Mouse (Mus musculus) E14TG2a.4 (cell line): ENCODE results near the gene Gsta4.

Source experiments
- H3K27me3 ChIP-seq: 2 replicates; pipeline ENCODE4 v1.6.1; 2014; ENCODE audit warnings: low read length, control low read depth; ENCODE audit not compliant: insufficient read depth
- H3K36me3 ChIP-seq: 2 replicates; pipeline ENCODE4 v1.6.1; 2014; ENCODE audit warnings: low read length, control low read depth; ENCODE audit not compliant: insufficient read depth
- H3K4me1 ChIP-seq: replicated peaks from 2 replicates; pipeline ENCODE4 v1.6.1; 2014; ENCODE audit warnings: low read depth, low read length, control low read depth
- H3K4me3 ChIP-seq: replicated peaks from 2 replicates; pipeline ENCODE4 v1.5.1; 2014; ENCODE audit warnings: mild to moderate bottlenecking, low read length
- H3K9me3 ChIP-seq: 2 replicates; pipeline ENCODE4 v1.6.1; 2014; ENCODE audit warnings: low read length, control low read depth
- CTCF ChIP-seq: conservative IDR thresholded peaks from 2 replicates; pipeline ENCODE4 v1.5.1; 2014; ENCODE audit warnings: low read length
- NANOG ChIP-seq: IDR thresholded peaks from 2 replicates; pipeline ENCODE4 v1.6.1; 2014; ENCODE audit warnings: borderline replicate concordance, low read length, mixed read lengths
- POU5F1 ChIP-seq: IDR thresholded peaks from 2 replicates; pipeline ENCODE4 v1.6.1; 2014; ENCODE audit warnings: low read length, borderline replicate concordance

Gsta4 gene

DNA sequence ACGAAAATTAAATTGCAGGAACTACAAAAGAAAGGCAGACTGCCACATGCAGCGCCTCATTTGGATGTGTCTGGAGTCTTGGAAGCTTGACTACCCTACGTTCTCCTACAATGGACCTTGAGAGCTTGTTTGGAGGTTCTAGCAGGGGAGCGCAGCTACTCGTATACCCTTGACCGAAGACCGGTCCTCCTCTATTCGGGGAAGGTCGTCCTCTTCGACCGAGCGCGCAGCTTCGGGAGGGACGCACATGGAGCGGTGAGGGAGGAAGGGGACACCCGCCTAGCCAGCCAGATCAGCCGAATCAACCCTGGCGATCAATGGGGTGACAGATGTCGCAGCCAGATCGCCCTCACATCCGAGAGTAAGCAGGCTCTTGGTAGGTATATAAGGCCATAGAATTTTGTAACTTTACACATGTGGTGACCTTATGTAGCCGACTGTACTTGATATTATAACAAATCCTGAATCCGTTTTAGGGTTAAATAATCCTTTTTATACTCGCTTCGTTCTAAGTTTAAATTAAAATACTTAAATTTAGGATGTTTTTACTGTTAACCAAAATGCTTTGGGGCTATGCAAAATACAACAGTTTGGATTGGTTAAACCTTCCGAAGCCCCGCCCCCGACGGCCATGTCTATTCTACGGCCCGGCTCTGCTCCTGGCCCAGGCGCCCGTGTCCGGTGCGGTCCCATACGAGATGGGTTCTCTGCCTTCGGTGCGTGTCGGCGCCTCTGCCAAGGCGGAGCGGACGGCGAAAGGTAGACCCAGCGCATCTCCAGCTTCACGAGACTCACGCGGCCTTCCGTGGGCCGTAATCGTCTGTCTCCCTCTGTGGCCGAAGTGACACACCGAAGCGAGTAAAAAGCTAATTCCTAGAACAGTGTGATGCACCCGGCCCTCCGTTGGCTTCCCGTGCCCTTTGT lies 7.0 kb upstream of the Gsta4 start:
- Histone ChIP-seq H3K36me3 (peaks cover 3% of the 10 kb centered on the region; the same call in 1 of the 2 replicates), H3K4me1 (peaks cover 61% of the 10 kb centered on the region), H3K27me3 (no peaks in the 10 kb centered on the region), H3K9me3 (peaks cover 4% of the 10 kb centered on the region), H3K4me3 (peak overlapping the region; percentile 85)
- TF ChIP-seq CTCF, result no peak
- no peak for TF ChIP-seq POU5F1

DNA sequence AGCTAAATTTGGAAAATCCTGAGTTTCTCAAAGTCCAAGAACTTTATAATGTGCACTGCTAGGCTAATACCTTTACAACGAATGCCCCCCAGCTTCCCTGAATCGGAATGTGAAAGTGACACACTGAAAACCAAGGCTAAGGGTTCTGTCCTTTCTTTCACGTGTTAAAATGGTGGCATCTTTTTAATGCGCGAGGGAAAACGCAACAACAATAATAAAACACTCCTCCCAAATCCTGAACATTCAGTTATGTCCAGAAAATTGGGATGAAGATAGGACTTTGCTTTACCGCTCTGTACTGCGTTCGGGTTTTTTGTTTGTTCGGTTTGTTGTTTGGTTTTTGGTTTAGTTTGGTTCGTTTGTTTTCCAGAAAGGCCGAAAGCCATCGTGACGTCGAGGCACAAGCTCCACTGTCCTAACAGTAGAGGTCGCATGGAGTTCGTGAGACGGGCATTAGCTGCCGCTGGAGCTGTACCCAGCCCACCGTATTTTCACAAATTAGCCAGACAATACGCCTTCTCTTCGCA lies 6.3 kb upstream of the Gsta4 start:
- peak overlapping the region; percentile 85 for H3K4me3 ChIP-seq
- peaks cover 54% of the 10 kb centered on the region for H3K4me1 ChIP-seq
- TF ChIP-seq POU5F1 (no peak), CTCF (peak; percentile 28), NANOG (no peak)
- peaks cover 4% of the 10 kb centered on the region for H3K9me3 ChIP-seq
- H3K36me3 ChIP-seq, result peaks cover 3% of the 10 kb centered on the region; the same call in 1 of the 2 replicates
- no peaks in the 10 kb centered on the region for H3K27me3 ChIP-seq

DNA sequence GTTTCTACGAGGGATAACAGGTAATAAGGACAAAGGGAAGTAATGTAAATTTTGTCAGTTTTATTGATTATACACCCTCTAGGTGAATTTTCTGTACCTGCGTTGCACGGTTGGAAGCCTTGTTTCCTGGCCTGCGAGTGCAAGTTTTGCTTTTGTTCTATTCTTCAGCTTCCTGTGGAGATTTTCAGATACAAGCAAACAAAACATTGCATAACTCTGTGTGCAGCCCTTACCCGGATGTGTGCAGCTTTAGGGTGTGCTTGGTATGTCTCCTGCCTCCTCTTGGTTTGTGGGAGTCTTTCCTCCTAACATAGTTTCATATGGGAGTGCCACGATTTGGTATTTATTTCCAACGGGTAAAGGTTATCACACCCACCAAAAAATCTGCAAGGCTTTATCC lies 5.7 kb upstream of the Gsta4 start:
- H3K4me1 ChIP-seq, result peaks cover 49% of the 10 kb centered on the region
- no peak for TF ChIP-seq CTCF
- TF ChIP-seq NANOG, result no peak
- no peak for TF ChIP-seq POU5F1
- H3K4me3 ChIP-seq, result peak overlapping the region; percentile 85
- H3K27me3 ChIP-seq, result no peaks in the 10 kb centered on the region
- H3K36me3 ChIP-seq, result peaks cover 3% of the 10 kb centered on the region; the same call in 1 of the 2 replicates
- H3K9me3 ChIP-seq, result peaks cover 4% of the 10 kb centered on the region

DNA sequence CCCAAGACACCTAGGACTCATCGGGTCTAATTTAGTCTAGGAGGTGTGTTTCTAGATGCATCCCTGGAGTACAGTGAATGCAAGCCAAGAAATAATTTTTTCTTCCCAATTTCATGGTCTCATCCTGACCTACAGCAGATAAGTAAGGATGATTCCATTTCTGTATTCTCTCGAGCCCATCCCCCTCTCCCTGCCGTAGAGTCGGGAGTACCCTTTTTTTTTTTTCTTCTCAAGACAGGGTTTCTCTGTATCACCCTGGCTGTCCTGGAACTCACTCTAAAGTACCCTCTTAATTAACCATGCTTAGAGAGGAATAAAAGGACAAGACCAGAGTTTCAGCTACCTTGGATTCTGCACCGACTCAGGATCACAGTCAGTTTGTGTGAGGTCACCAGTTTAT lies 4.4 kb upstream of the Gsta4 start:
- no peak for TF ChIP-seq NANOG
- no peak for TF ChIP-seq CTCF
- no peak for TF ChIP-seq POU5F1
- peaks cover 42% of the 10 kb centered on the region for H3K4me1 ChIP-seq

DNA sequence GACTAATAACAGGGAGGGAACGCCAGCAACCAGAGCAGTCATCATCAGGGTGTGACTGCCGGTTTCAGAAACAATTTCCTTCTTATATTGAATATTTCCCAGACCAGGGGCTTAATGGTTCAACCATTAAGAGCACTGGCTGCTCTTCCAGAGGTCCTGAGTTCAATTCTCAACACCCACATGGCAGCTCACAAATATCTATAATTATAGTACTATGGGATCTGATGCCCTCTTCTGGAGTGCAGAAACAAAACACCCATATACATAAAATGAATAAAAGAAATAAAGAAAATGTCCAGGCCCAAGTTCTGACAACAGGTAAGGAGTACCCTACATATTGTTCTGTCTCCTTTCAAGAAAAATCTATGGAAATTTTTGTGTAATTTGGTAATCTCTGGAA lies 3.5 kb upstream of the Gsta4 start:
- Histone ChIP-seq H3K4me1 (peaks cover 33% of the 10 kb centered on the region), H3K9me3 (peaks cover 16% of the 10 kb centered on the region), H3K36me3 (peaks cover 3% of the 10 kb centered on the region; the same call in 1 of the 2 replicates), H3K27me3 (no peaks in the 10 kb centered on the region), H3K4me3 (no peak overlapping the region)
- TF ChIP-seq CTCF, result no peak
- no peak for TF ChIP-seq POU5F1
- TF ChIP-seq NANOG, result no peak

More for the DNA sequence above, 4.4 kb upstream of the Gsta4 start:
- Histone ChIP-seq H3K4me3 (no peak overlapping the region), H3K9me3 (peaks cover 8% of the 10 kb centered on the region), H3K36me3 (peaks cover 3% of the 10 kb centered on the region; the same call in 1 of the 2 replicates), H3K27me3 (no peaks in the 10 kb centered on the region)

DNA sequence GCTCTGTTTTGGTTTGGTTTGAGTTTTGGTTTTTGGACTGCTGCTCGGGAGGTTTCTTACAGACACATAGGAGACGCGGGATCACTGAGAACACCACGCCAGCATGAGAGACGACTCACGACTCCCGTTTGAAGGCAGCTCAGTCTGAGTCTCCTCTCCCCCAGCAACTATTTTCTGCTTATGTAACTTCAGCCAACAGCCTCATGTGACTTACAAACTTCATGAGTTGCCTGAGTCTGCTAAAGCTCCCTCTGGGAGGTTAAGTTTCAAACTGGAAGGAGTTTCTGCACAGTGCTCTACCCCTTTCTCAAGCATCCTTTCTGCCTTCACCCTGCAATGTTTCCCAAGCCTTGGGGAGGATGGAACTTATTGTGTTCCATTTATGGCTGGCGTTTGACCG lies 3.1 kb downstream of the Gsta4 start:
- Histone ChIP-seq H3K4me3 (no peak overlapping the region), H3K9me3 (peaks cover 16% of the 10 kb centered on the region), H3K36me3 (no peaks in the 10 kb centered on the region), H3K4me1 (peaks cover 39% of the 10 kb centered on the region), H3K27me3 (no peaks in the 10 kb centered on the region)
- TF ChIP-seq POU5F1 (no peak), NANOG (no peak), CTCF (no peak)

DNA sequence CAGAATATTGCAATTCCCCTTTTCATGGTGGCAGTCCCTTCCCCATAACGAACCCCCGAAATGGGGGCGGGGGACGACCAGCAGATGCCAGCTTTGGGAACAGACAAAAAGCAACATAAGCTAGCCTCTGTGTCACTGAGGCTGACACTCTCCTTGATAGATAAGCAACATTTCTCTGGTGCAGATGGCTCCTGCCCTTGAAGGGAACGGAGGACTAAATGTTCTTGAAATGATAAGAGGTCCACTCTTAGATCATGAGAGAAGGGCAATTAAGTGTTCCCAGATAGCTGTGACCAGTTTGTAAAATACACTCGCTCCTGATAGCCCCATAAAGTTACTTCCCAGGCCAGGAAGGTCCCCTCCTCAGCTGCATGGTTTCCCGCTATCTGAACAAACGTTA lies 6.3 kb downstream of the Gsta4 start:
- H3K9me3 ChIP-seq, result peaks cover under 1% of the 10 kb centered on the region; the same call in 1 of the 2 replicates
- TF ChIP-seq NANOG (no peak), CTCF (no peak), POU5F1 (no peak)
- H3K27me3 ChIP-seq, result no peaks in the 10 kb centered on the region
- H3K4me1 ChIP-seq, result peaks cover 44% of the 10 kb centered on the region
- H3K4me3 ChIP-seq, result no peak overlapping the region
- peaks cover 8% of the 10 kb centered on the region; the same call in 1 of the 2 replicates for H3K36me3 ChIP-seq
